Mouse (Mus musculus) stomach, postnatal 0 days (tissue): ENCODE results near the gene Gse1. TPM values are rescaled to one million over a fixed set of nuclear protein-coding genes. Genes with fewer than 3 reads are reported as not detected.

Experiments
- ATAC-seq: fragments of 200-750 bp; cut with Nextera tagmentation; 2 replicates; pipeline ENCODE4 v1.8.0; 2017; ENCODE audit not compliant: low FRiP score, low TSS enrichment
- DNase-seq: peaks from one replicate; pipeline ENCODE4 v3.0.0-alpha.2; 2016; ENCODE audit warnings: low spot score
- H3K27ac ChIP-seq: fragments of 300-500 bp; sonication (generic); replicated peaks from 2 replicates; pipeline ENCODE4 v1.5.1; 2014; ENCODE audit warnings: mild to moderate bottlenecking, control low read depth
- H3K27me3 ChIP-seq: fragments of 300-500 bp; sonication (generic); 2 replicates; pipeline ENCODE4 v1.6.1; 2014; ENCODE audit warnings: low read length; ENCODE audit not compliant: control insufficient read depth, insufficient read depth
- H3K36me3 ChIP-seq: fragments of 300-500 bp; sonication (generic); 2 replicates; pipeline ENCODE4 v1.6.1; 2014; ENCODE audit warnings: low read length, mixed read lengths; ENCODE audit not compliant: control insufficient read depth, insufficient read depth
- H3K4me1 ChIP-seq: fragments of 300-500 bp; sonication (generic); replicated peaks from 2 replicates; pipeline ENCODE4 v1.6.1; 2014; ENCODE audit warnings: antibody characterized with exemption; ENCODE audit not compliant: control insufficient read depth, insufficient read depth
- H3K4me2 ChIP-seq: fragments of 300-500 bp; sonication (generic); replicated peaks from 2 replicates; pipeline ENCODE4 v1.6.1; 2014; ENCODE audit warnings: low read depth, mild to moderate bottlenecking, control low read depth, moderate library complexity
- H3K4me3 ChIP-seq: fragments of 300-500 bp; sonication (generic); 2 replicates; pipeline ENCODE4 v1.5.1; 2014; ENCODE audit warnings: low read depth, low read length, control low read depth
- H3K9ac ChIP-seq: fragments of 300-500 bp; sonication (generic); 2 replicates; pipeline ENCODE4 v1.6.1; 2014; ENCODE audit warnings: mild to moderate bottlenecking, low read length, control low read depth, mixed read lengths
- H3K9me3 ChIP-seq: fragments of 300-500 bp; sonication (generic); 2 replicates; pipeline ENCODE4 v1.6.1; 2016; ENCODE audit warnings: low read length; ENCODE audit not compliant: control insufficient read depth
- CTCF ChIP-seq: IDR thresholded peaks from 2 replicates; pipeline ENCODE4 v1.5.1; 2016; ENCODE audit warnings: antibody characterized with exemption, low read depth, mild to moderate bottlenecking, moderate library complexity
- EP300 ChIP-seq: optimal IDR thresholded peaks from 2 replicates; pipeline ENCODE3; 2016; ENCODE audit warnings: antibody characterized with exemption
- WGBS: fragments of 180-500 bp; shearing (Covaris S2); extraction: QIAGEN DNeasy Blood & Tissue Kit; methylation state at CpG from one replicate; pipeline ENCODE4 v1.1.7; 2014; 5-methylcytosine and 5-hydroxymethylcytosine counted together
- polyA plus RNA-seq: library from polyadenylated mRNA; unstranded; fragments of >200 nt; fragmentation: Nextera tagmentation; extraction: Ambion mirVana; gene quantifications from 2 replicates; pipeline ENCODE4 v1.2.1, GENCODE M21; 2015

Gse1 gene
- polyA plus RNA-seq, 1 experiment from 2014 or later, result 6.4 TPM

DNA sequence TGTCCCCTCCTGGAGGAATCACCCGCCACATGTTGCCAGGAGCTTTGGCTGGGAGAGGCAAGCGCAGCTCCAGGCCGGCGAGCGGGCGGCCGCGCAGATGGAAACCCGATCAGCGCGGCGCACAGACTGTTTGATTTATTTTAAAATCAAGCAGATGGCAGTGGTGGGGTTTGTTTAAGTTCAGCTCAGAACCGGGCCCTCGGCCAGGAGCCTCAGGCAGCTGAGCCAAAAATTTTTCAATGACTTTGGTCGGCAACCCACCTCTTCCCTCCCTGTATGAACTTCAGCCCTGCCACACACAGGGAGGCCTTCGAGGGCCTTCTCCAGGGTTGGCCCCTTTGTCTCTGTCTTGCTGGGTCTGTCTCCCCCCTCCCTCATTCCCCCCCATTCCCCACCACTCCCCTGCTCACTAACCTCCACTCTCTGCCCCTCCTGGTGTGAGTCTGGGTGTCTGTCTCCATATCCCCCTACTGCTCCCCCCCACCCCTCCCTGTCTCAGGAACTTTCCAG is 36.7 kb downstream of the Gse1 start:
- Histone ChIP-seq H3K9ac (0 out of 2 replicates have a peak overlapping the region, but pooled peaks have one; percentile 27), H3K4me1 (peaks cover 10% of the 10 kb centered on the region), H3K36me3 (no peaks in the 10 kb centered on the region), H3K9me3 (no peaks in the 10 kb centered on the region), H3K27ac (peak overlapping the region; percentile 74), H3K4me3 (peak overlapping the region; percentile 12; the same call in 1 of the 2 replicates), H3K27me3 (no peaks in the 10 kb centered on the region), H3K4me2 (peak overlapping the region; percentile 52)
- WGBS, result under 1% methylated on average over 16 of the region's 16 CpGs
- peak; percentile 72 for DNase-seq
- peak; percentile 59 for ATAC-seq
- TF ChIP-seq EP300, result no peak
- TF ChIP-seq CTCF, result peak; percentile 17

- DNase-seq (peak; percentile 58), ATAC-seq (peak; percentile 63)
- TF ChIP-seq EP300 (no peak), CTCF (no peak)
- no peaks in the 10 kb centered on the region for H3K36me3 ChIP-seq
- H3K4me3 ChIP-seq, result no peak overlapping the region
- 19% methylated on average over 4 of the region's 4 CpGs for whole genome bisulfite sequencing
- H3K27ac ChIP-seq, result peak overlapping the region; percentile 74
- no peaks in the 10 kb centered on the region for H3K9me3 ChIP-seq
- H3K4me1 ChIP-seq, result peaks cover 10% of the 10 kb centered on the region
- peak overlapping the region; percentile 52; the same call in 1 of the 2 replicates for H3K4me2 ChIP-seq
- H3K9ac ChIP-seq, result 0 out of 2 replicates have a peak overlapping the region, but pooled peaks have one; percentile 18
- H3K27me3 ChIP-seq, result no peaks in the 10 kb centered on the region
Measured at GRCm38 (mm10) chr8:120265471-120265870, 37.2 kb downstream of the Gse1 start.

- TF ChIP-seq EP300 (no peak), CTCF (no peak)
- 32% methylated on average over 19 of the region's 19 CpGs for WGBS
- H3K4me3 ChIP-seq, result no peak overlapping the region
- H3K27ac ChIP-seq, result no peak overlapping the region
- ATAC-seq, result no peak
- no peak overlapping the region for H3K4me2 ChIP-seq
- H3K9me3 ChIP-seq, result no peaks in the 10 kb centered on the region
- H3K9ac ChIP-seq, result no peak overlapping the region
- H3K4me1 ChIP-seq, result peaks cover 8% of the 10 kb centered on the region
- H3K36me3 ChIP-seq, result no peaks in the 10 kb centered on the region
- no peaks in the 10 kb centered on the region for H3K27me3 ChIP-seq
- no peak for DNase-seq
Measured at GRCm38 (mm10) chr8:120268541-120268980, 40.3 kb downstream of the Gse1 start.

DNA sequence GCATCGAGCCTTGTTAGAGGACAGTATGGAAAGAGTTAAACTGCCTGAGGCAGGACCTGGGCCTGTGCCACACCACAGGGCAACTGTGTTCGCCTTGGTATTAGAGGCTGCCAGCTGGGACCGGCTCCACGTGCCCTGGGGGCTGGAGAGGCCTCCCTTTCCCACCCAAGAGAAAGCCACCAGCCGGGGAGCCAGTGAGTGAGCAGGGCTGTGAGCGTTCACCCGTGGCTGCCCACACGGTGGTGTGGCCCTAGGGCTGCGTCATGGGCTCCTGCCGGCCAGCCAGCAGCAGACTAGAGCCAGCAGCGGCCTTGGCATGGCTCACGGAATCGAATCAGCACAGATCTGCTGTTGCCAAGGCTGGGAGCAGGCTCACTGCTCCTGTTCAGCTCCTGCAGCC is 42.2 kb downstream of the Gse1 start:
- 57% methylated on average over 13 of the region's 13 CpGs for WGBS

DNA sequence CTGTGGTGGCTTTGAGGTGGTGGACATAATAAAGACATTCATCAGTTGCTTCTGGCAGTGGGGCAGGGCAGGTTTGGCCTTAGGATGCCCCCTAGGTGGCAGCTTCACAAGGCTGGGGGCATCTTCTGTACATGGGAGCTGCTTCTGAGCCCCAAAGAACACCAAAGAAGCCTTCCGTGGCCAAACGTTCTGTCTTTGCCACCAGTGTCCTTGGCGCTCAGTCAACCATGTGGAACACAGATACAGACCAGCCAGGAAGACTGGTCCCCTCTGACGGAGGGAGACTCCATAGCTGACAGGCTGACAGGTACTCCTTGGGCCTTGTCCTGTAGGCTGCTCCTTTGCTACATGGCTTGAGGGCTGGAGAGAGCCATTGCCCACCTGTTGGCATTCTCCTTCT is 45.2 kb downstream of the Gse1 start:
- no peak for ATAC-seq
- Histone ChIP-seq H3K9me3 (no peaks in the 10 kb centered on the region), H3K9ac (no peak overlapping the region), H3K27me3 (no peaks in the 10 kb centered on the region), H3K36me3 (no peaks in the 10 kb centered on the region), H3K4me2 (no peak overlapping the region), H3K27ac (no peak overlapping the region), H3K4me1 (peaks cover 19% of the 10 kb centered on the region), H3K4me3 (no peak overlapping the region)
- TF ChIP-seq EP300 (no peak), CTCF (no peak)
- DNase-seq, result no peak
- WGBS, result 84% methylated on average over 4 of the region's 4 CpGs

More for the DNA sequence above, 42.2 kb downstream of the Gse1 start:
- Histone ChIP-seq H3K36me3 (no peaks in the 10 kb centered on the region), H3K4me2 (no peak overlapping the region), H3K9me3 (no peaks in the 10 kb centered on the region), H3K4me3 (no peak overlapping the region), H3K4me1 (peaks cover 5% of the 10 kb centered on the region), H3K27ac (no peak overlapping the region), H3K9ac (no peak overlapping the region), H3K27me3 (no peaks in the 10 kb centered on the region)
- DNase-seq (no peak), ATAC-seq (no peak)
- TF ChIP-seq EP300, result no peak
- 0 out of 2 replicates have a peak, but pooled peaks have one; percentile 14 for TF ChIP-seq CTCF

DNA sequence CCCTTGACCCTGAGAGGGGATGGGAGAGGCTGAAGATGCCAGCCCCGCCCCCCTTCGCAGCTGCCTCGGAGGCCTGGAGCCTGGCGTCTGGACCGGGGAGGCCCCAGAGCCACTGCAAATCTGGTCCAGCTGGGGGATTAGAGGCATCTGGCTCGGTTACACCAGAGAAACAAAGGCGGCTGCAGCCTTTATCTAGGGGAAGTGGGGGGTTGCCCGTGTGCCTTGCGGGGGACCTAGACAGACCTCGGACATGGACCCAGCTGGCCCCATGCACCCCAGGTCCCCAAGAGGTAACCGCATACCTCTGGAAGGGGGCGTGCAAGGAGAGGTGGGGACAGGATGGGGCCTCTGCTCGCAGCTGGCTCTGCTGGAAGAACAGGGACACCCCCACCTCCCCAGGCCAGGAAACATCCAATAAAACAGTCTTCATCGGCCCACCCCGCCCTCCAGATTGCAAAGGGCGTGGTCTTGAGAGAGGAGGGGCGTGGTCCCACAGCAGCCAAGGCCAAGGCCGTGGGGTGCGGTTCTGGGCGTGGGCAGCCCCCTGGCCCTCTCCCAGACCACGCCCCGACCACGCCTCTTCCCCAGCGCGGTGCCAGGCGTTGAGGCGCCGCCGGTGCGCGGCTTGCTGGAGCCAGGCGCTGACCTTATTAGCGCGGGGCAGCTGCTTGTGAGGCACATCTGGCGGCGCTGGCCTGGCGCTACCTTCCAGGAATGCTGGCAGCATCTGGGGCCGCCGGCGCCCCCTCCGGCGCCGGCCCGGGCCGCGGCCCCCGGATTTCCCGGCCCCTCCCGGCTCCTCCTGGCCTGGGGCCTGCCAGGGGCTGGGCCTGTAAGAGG is 48.0 kb downstream of the Gse1 start:
- H3K4me2 ChIP-seq, result peak overlapping the region; percentile 77
- peak; percentile 89 for ATAC-seq
- under 1% methylated on average over 49 of the region's 49 CpGs for WGBS
- no peaks in the 10 kb centered on the region for H3K27me3 ChIP-seq
- H3K9me3 ChIP-seq, result no peaks in the 10 kb centered on the region
- peak; percentile 96 for DNase-seq
- H3K9ac ChIP-seq, result peak overlapping the region; percentile 62
- H3K4me1 ChIP-seq, result peaks cover 18% of the 10 kb centered on the region
- H3K36me3 ChIP-seq, result no peaks in the 10 kb centered on the region
- no peak for TF ChIP-seq CTCF
- TF ChIP-seq EP300, result peak; percentile 39
- peak overlapping the region; percentile 88 for H3K27ac ChIP-seq
- H3K4me3 ChIP-seq, result peak overlapping the region; percentile 37
